Mouse (Mus musculus) midbrain, embryonic 16.5 days (tissue): Measurements from ENCODE around the gene H2al1e. TPM values are rescaled to one million over a fixed set of nuclear protein-coding genes. Genes with fewer than 3 reads are reported as not detected.
"Not testable (repeated sequence)": the region's sequence is repeated elsewhere in the genome, so short reads cannot be mapped to it uniquely, and the experiment has no call there.

Experiments
- ATAC-seq: fragments of 200-750 bp; cut with Nextera tagmentation; 2 replicates; pipeline ENCODE4 v1.8.0; 2017; ENCODE audit warnings: moderate TSS enrichment
- H3K27ac ChIP-seq: fragments of 300-500 bp; sonication (generic); 2 replicates; pipeline ENCODE4 v1.5.1; 2014; ENCODE audit warnings: mild to moderate bottlenecking, low read length, mixed read lengths
- H3K27me3 ChIP-seq: fragments of 300-500 bp; sonication (generic); 2 replicates; pipeline ENCODE4 v1.6.1; 2014; ENCODE audit warnings: low read depth, low read length, mixed read lengths; ENCODE audit not compliant: control insufficient read depth, insufficient read depth
- H3K36me3 ChIP-seq: fragments of 300-500 bp; sonication (generic); 2 replicates; pipeline ENCODE4 v1.6.1; 2014; ENCODE audit warnings: mild to moderate bottlenecking, low read length, moderate library complexity, mixed read lengths; ENCODE audit not compliant: control insufficient read depth, insufficient read depth
- H3K4me1 ChIP-seq: fragments of 300-500 bp; sonication (generic); 2 replicates; pipeline ENCODE4 v1.6.1; 2014; ENCODE audit warnings: mild to moderate bottlenecking, low read length, mixed read lengths; ENCODE audit not compliant: control insufficient read depth, insufficient read depth
- H3K4me2 ChIP-seq: fragments of 300-500 bp; sonication (generic); 2 replicates; pipeline ENCODE4 v1.6.1; 2014; ENCODE audit warnings: mild to moderate bottlenecking, low read length, mixed read lengths
- H3K4me3 ChIP-seq: fragments of 300-500 bp; sonication (generic); 2 replicates; pipeline ENCODE4 v1.5.1; 2014; ENCODE audit warnings: low read depth, mild to moderate bottlenecking, low read length, moderate library complexity, mixed read lengths
- H3K9ac ChIP-seq: fragments of 300-500 bp; sonication (generic); 2 replicates; pipeline ENCODE4 v1.6.1; 2014; ENCODE audit warnings: low read depth, low read length, mixed read lengths
- H3K9me3 ChIP-seq: fragments of 300-500 bp; sonication (generic); replicated peaks from 2 replicates; pipeline ENCODE4 v1.6.1; 2014; ENCODE audit warnings: mild to moderate bottlenecking, low read length, mixed read lengths; ENCODE audit not compliant: control insufficient read depth, poor library complexity, severe bottlenecking
- WGBS: fragments of 180-500 bp; shearing (Covaris S2); extraction: QIAGEN DNeasy Blood & Tissue Kit; methylation state at CpG from one replicate; pipeline ENCODE4 v1.1.7; 2014; 5-methylcytosine and 5-hydroxymethylcytosine counted together
- polyA plus RNA-seq: library from polyadenylated mRNA; unstranded; fragments of >200 nt; fragmentation: Nextera tagmentation; extraction: Ambion mirVana; gene quantifications from 2 replicates; pipeline ENCODE4 v1.2.1, GENCODE M21; 2015

The H2al1e gene
- polyA plus RNA-seq, 1 experiment from 2014 or later = not detected

GRCm38 (mm10) chrX:11298957-11299356 lies 12.8 kb upstream of the H2al1e start, which contains the start of gene H2al1a:
Gene H2al1a, plus strand, starts transcription at chrX:11299257.
- not testable (repeated sequence) for H3K27me3 ChIP-seq, H3K27ac ChIP-seq, H3K4me1 ChIP-seq, ATAC-seq, H3K4me2 ChIP-seq, H3K9ac ChIP-seq, H3K4me3 ChIP-seq, H3K9me3 ChIP-seq, H3K36me3 ChIP-seq
- WGBS = no CpG with 5 or more reads among the region's 3 CpGs

- not testable (repeated sequence) for ATAC-seq, H3K4me3 ChIP-seq, H3K4me1 ChIP-seq, H3K9me3 ChIP-seq, H3K4me2 ChIP-seq, H3K27me3 ChIP-seq, H3K9ac ChIP-seq, H3K36me3 ChIP-seq, H3K27ac ChIP-seq
- WGBS = 100% methylated on average over 1 of the region's 3 CpGs
Measured at GRCm38 (mm10) chrX:11302132-11302531, 9.6 kb upstream of the H2al1e start, which contains the start of gene H2al1b. Gene H2al1b, plus strand, starts transcription at chrX:11302432.

- not testable (repeated sequence) for H3K36me3 ChIP-seq, H3K9ac ChIP-seq, ATAC-seq, H3K4me1 ChIP-seq, H3K27me3 ChIP-seq, H3K27ac ChIP-seq, H3K9me3 ChIP-seq, H3K4me2 ChIP-seq, H3K4me3 ChIP-seq
- 89% methylated on average over 1 of the region's 6 CpGs for WGBS
Measured at GRCm38 (mm10) chrX:11305355-11305754, 6.4 kb upstream of the H2al1e start, which contains the start of gene H2al1c. Gene H2al1c, plus strand, starts transcription at chrX:11305655.

- not testable (repeated sequence) for H3K36me3 ChIP-seq, H3K9me3 ChIP-seq, H3K4me3 ChIP-seq, H3K27ac ChIP-seq, H3K27me3 ChIP-seq, H3K4me1 ChIP-seq, H3K4me2 ChIP-seq, ATAC-seq, H3K9ac ChIP-seq
- WGBS = no CpG with 5 or more reads among the region's 6 CpGs
Measured at GRCm38 (mm10) chrX:11308524-11308923, 3.2 kb upstream of the H2al1e start, which contains the start of gene H2al1d. Gene H2al1d, plus strand, starts transcription at chrX:11308824.

GRCm38 (mm10) chrX:11314858-11315257 lies 3.1 kb downstream of the H2al1e start, which contains the start of gene H2al1f:
Gene H2al1f, plus strand, starts transcription at chrX:11315158.
- not testable (repeated sequence) for H3K27me3 ChIP-seq, H3K4me2 ChIP-seq, H3K4me3 ChIP-seq, H3K4me1 ChIP-seq, H3K36me3 ChIP-seq, H3K9ac ChIP-seq, ATAC-seq, H3K9me3 ChIP-seq, H3K27ac ChIP-seq
- no CpG with 5 or more reads among the region's 6 CpGs for WGBS

- H3K4me3 ChIP-seq, H3K27me3 ChIP-seq, ATAC-seq, H3K9me3 ChIP-seq, H3K27ac ChIP-seq, H3K4me2 ChIP-seq, H3K36me3 ChIP-seq, H3K9ac ChIP-seq, H3K4me1 ChIP-seq: not testable (repeated sequence)
- WGBS = no CpG with 5 or more reads among the region's 3 CpGs
Measured at GRCm38 (mm10) chrX:11317956-11318355, 6.2 kb downstream of the H2al1e start, which contains the start of gene H2al1g. Gene H2al1g, plus strand, starts transcription at chrX:11318256.

- not testable (repeated sequence) for ATAC-seq, H3K9me3 ChIP-seq, H3K36me3 ChIP-seq, H3K9ac ChIP-seq, H3K27ac ChIP-seq, H3K4me3 ChIP-seq, H3K4me1 ChIP-seq, H3K4me2 ChIP-seq, H3K27me3 ChIP-seq
- WGBS = no CpG with 5 or more reads among the region's 6 CpGs
Measured at GRCm38 (mm10) chrX:11321192-11321591, 9.5 kb downstream of the H2al1e start, which contains the start of gene H2al1h. Gene H2al1h, plus strand, starts transcription at chrX:11321492.

GRCm38 (mm10) chrX:11324359-11324758 lies 12.6 kb downstream of the H2al1e start, which contains the start of gene H2al1i:
Gene H2al1i, plus strand, starts transcription at chrX:11324659.
- H3K4me3 ChIP-seq, H3K9ac ChIP-seq, H3K4me2 ChIP-seq, H3K9me3 ChIP-seq, H3K27ac ChIP-seq, H3K4me1 ChIP-seq, H3K36me3 ChIP-seq, H3K27me3 ChIP-seq, ATAC-seq: not testable (repeated sequence)
- 83% methylated on average over 2 of the region's 5 CpGs for WGBS

- not testable (repeated sequence) for H3K27me3 ChIP-seq, H3K9me3 ChIP-seq, H3K4me3 ChIP-seq, H3K36me3 ChIP-seq, ATAC-seq, H3K9ac ChIP-seq, H3K4me2 ChIP-seq, H3K27ac ChIP-seq, H3K4me1 ChIP-seq
- WGBS = 81% methylated on average over 2 of the region's 2 CpGs
Measured at GRCm38 (mm10) chrX:11327522-11327921, 15.8 kb downstream of the H2al1e start, which contains the start of gene H2al1j. Gene H2al1j, plus strand, starts transcription at chrX:11327822.
